Mouse (Mus musculus) embryo, embryonic 9.5 days (tissue): Measurements from ENCODE around the gene Faf2.
A peak's percentile ranks its signal among the peaks of the same experiment; 100 is the strongest.
"Not testable (repeated sequence)": the region's sequence is repeated elsewhere in the genome, so short reads cannot be mapped to it uniquely, and the experiment has no call there.

Source experiments
- DNase-seq: peaks from one replicate; pipeline ENCODE4 v3.0.0-alpha.2; 2017; ENCODE audit errors: extremely low spot score

Faf2 gene

GRCm38 (mm10) chr13:54607204-54607603 is 14.4 kb upstream of the Faf2 start:
- no peak for DNase-seq

DNA sequence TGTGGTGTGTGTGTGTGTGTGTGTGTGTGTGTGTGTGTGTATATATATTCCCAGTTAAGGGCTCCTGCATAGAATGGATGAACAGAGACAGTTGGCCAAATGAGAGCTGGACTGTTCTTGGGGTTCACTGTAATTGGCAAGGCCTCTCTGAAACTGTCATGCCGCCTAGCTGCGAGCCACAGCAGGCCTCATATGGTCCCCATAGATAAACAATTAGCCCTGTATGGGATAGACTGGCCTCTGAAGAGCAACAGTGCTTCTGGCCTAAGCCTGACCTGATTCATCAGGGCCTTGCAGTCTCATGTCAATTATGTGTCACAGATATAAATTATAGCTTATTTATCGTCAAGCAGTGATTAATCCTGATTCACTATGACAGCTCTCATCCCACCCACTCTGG is 13.6 kb upstream of the Faf2 start:
- DNase-seq = no peak

- DNase-seq = no peak
Measured at GRCm38 (mm10) chr13:54608666-54609065, 12.9 kb upstream of the Faf2 start.

GRCm38 (mm10) chr13:54609301-54609700 is 12.3 kb upstream of the Faf2 start:
- DNase-seq = no peak

DNA sequence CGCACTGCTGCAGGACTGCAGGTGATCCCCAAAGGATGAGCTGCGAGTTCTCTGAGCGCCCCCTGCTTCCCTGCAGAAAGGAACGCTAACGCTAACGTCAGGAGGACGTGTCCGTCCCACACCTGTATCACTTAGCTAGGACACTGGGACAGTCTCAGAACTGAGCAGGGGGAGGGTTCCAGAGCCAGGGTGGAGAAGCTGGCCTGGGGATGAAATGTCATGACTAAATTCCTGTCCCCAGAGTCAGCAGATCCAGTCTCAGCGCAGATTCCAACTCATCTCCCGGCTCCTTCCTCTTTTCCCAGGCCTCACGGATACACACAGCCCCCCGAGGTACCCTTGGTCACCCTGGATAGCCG is 11.0 kb upstream of the Faf2 start:
- no peak for DNase-seq

- peak; percentile 85 for DNase-seq
Measured at GRCm38 (mm10) chr13:54610972-54611754, 10.4 kb upstream of the Faf2 start, which contains the start of gene Cltb. TSS of gene Cltb (minus strand) at chr13:54611344.

DNA sequence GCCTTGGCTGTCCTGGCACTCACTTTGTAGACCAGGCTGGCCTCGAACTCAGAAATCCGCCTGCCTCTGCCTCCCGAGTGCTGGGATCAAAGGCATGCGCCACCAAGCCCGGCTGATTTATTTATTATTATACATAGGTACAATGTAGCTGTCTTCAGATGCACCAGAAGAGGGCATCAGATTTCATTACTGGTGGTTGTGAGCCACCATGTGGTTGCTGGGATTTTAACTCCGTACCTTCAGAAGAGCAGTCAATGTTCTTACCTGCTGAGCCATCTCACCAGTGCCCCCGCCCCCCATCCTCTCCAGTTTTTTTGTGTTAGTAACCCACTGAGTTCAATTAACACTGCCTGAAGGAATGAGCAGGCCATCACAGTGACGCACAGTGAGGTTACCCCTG is 8.4 kb upstream of the Faf2 start:
- DNase-seq = not testable (repeated sequence)

- no peak for DNase-seq
Measured at GRCm38 (mm10) chr13:54616307-54616706, 5.3 kb upstream of the Faf2 start.

- DNase-seq = no peak
Measured at GRCm38 (mm10) chr13:54616998-54617397, 4.6 kb upstream of the Faf2 start.

DNA sequence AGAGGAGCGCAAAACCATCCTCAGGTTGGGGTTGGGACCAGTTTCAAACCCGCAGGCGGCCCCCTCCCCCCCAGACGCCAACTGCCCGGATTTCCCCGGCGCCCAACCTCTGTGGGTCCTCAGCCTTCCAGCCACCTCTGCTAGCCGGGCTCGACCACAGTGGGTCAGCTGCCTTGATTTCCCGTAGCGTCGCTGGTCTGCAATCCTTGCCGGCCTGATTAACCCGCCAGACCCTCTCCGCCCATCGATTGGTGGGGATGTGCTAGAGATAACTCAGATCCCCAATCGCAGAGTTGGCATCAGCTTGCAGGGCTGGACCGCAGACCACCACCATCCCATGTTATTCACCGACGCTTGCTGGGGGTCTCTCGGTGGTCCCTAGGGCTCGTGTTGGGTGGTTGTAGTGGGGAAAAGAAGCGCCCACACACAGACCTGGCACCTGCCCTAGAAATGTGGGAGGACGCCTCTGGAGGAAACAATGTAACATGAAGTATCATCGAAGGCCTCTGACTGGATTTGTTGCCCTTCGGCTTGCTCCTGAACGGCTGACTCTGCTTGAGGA is 457 bp downstream of the Faf2 start:
- peak; percentile 41 for DNase-seq

DNA sequence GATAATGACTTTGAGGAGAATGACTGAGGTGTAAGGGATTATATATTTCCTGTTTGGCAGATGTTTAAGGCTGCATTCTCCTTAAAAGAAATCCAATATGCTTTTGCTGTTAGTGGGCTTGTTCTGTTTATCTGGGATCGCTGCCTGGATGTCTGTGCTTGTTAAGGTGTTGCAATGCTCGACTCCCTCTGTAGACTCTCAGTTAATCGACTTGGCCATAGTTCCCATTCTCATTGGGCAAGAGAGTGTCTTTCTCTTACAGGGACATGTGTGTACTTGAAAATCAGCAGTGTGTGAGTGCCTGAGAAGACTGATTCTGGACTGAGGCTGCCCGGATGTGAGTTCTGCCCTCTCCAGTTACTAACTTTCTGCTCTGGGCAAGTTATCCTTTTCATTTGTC is 7.5 kb downstream of the Faf2 start:
- DNase-seq = no peak

DNA sequence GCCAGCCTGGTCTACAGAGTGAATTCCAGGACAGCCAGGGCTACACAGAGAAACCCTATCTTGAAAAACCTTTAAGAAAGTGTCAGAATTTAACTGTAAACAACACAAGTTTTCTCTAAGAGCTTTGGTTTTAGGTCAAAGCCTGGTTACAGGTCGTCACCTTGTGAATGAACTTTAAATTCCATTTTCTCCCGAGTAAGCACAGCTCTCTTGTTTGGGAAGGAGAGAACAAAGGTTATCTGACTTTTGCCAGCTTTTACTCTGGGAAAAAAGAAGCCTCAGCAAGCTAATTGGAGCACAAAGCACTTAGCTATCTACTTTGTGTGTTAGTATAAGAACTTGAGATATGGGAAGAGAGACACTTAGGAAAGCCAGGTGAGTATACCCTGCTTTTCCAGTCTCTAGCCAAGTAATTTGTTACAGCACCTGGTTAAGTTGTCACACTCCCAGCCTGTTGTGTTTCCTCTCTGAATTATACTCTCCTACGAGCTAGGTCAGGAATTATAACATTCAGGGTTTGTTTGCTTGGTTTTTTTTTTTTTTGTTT is 11.2 kb downstream of the Faf2 start:
- DNase-seq = no peak

GRCm38 (mm10) chr13:54635011-54635410 is 13.4 kb downstream of the Faf2 start:
- no peak for DNase-seq

GRCm38 (mm10) chr13:54650461-54650860 is 28.9 kb downstream of the Faf2 start:
- DNase-seq = no peak

DNA sequence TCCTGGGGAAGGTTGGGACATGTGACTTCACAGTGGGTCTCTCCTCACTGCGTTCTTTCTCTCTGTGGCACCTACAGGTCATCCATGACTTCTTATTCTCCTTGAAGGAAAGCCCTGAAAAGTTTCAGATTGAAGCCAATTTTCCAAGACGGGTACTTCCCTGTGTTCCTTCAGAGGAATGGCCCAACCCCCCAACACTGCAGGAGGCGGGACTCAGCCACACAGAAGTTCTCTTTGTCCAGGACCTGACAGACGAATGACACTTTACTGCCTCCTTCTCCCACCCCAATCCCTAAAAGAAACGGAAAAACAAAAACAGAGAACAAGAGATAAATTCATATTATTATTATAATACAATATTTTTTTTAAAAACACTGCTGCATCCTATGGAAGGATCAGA is 39.3 kb downstream of the Faf2 start:
- no peak for DNase-seq

- DNase-seq = no peak
Measured at GRCm38 (mm10) chr13:54661358-54661757, 39.8 kb downstream of the Faf2 start.

GRCm38 (mm10) chr13:54663999-54664398 is 42.4 kb downstream of the Faf2 start:
- no peak for DNase-seq

GRCm38 (mm10) chr13:54664509-54664908 is 42.9 kb downstream of the Faf2 start:
- no peak for DNase-seq

DNA sequence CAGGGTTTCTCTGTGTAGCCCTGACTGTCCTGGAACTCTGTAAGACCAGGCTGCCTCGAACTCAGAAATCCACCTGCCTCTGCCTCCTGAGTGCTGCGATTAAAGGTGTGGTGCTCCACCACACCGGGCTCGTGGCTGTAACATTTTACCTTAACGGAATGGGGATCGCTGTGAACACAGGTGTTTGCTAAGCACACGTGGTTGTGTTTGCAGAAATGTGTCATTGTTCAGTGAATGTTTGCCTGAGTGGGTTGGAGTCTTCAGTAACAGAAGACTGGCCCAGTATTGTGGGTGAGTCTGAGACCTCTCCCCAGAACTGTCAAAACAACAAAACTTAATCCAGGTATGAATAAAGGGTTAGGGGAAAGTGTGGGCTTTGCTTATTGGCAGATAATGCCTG is 43.5 kb downstream of the Faf2 start:
- no peak for DNase-seq

GRCm38 (mm10) chr13:54670491-54670890 is 48.9 kb downstream of the Faf2 start:
- no peak for DNase-seq

- no peak for DNase-seq
Measured at GRCm38 (mm10) chr13:54675895-54676590, 54.5 kb downstream of the Faf2 start.

DNA sequence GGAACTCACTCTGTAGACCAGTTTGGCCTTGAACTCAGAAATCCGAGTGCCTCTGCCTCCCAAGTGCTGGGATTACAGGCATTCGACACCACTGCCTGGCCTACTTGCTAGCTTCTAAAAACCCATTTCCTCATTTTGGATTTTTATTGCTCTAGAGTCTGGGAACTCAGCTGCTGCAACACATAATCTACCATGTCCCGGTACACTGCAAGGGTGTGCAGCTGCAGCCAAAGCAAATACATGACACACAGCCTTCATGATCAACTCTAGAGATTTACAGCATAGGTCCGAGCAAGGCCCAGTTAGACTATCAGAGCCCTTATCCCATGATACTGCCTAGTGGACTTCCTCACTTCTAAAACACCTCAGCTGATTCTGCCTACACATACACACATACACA is 56.7 kb downstream of the Faf2 start:
- no peak for DNase-seq
